Mouse (Mus musculus): ENCODE data around the gene 4930451I11Rik. TPM values are rescaled to one million over a fixed set of nuclear protein-coding genes. Genes with fewer than 3 reads are reported as not detected.

4930451I11Rik gene
- polyA plus RNA-seq, 1 experiment from 2014 or later = not detected

GRCm38 (mm10) chr7:126795387-126796317 is 35.8 kb downstream of the 4930451I11Rik start:
- 86% methylated on average over 16 of the region's 16 CpGs for WGBS
- H3K27me3 ChIP-seq (replicated peaks; ENCODE audit: low read depth, poor library complexity, severe bottlenecking) = no peaks in the 10 kb centered on the region
- H3K27ac ChIP-seq (replicated peaks) = no peak overlapping the region
- H3K4me3 ChIP-seq = peak overlapping the region; percentile 93
- H3K4me1 ChIP-seq = peaks cover 59% of the 10 kb centered on the region
- peaks cover 44% of the 10 kb centered on the region for H3K36me3 ChIP-seq (replicated peaks)
- DNase-seq (ENCODE audit: low spot score) = peak; percentile 37
- no peaks in the 10 kb centered on the region for H3K9me3 ChIP-seq

GRCm38 (mm10) chr7:126794271-126794605 is 37.2 kb downstream of the 4930451I11Rik start:
- Histone ChIP-seq H3K4me1 (peaks cover 53% of the 10 kb centered on the region), H3K9me3 (no peaks in the 10 kb centered on the region), H3K4me3 (0 out of 2 replicates have a peak overlapping the region, but pooled peaks have one; percentile 11), H3K27me3 (replicated peaks; ENCODE audit: low read depth, poor library complexity, severe bottlenecking) (no peaks in the 10 kb centered on the region), H3K27ac (replicated peaks) (no peak overlapping the region), H3K36me3 (replicated peaks) (peaks cover 55% of the 10 kb centered on the region)
- 79% methylated on average over 4 of the region's 4 CpGs for WGBS
- DNase-seq (ENCODE audit: low spot score) = no peak

- Histone ChIP-seq H3K4me3 (peak overlapping the region; percentile 96; the same call in 1 of the 2 replicates), H3K9me3 (no peaks in the 10 kb centered on the region), H3K27ac (replicated peaks) (0 out of 2 replicates have a peak overlapping the region, but pooled peaks have one; percentile 98), H3K27me3 (replicated peaks; ENCODE audit: low read depth, poor library complexity, severe bottlenecking) (no peaks in the 10 kb centered on the region), H3K36me3 (replicated peaks) (peaks cover 61% of the 10 kb centered on the region), H3K4me1 (peaks cover 53% of the 10 kb centered on the region)
- WGBS = 69% methylated on average over 4 of the region's 4 CpGs
- DNase-seq (ENCODE audit: low spot score) = no peak
Observed at GRCm38 (mm10) chr7:126793456-126794270, 37.8 kb downstream of the 4930451I11Rik start.

GRCm38 (mm10) chr7:126792721-126793443 is 38.6 kb downstream of the 4930451I11Rik start:
- no peaks in the 10 kb centered on the region for H3K9me3 ChIP-seq
- H3K36me3 ChIP-seq (replicated peaks) = peaks cover 69% of the 10 kb centered on the region
- H3K4me3 ChIP-seq = peak overlapping the region; percentile 96
- 30% methylated on average over 11 of the region's 11 CpGs for WGBS
- peaks cover 48% of the 10 kb centered on the region for H3K4me1 ChIP-seq
- no peaks in the 10 kb centered on the region for H3K27me3 ChIP-seq (replicated peaks; ENCODE audit: low read depth, poor library complexity, severe bottlenecking)
- H3K27ac ChIP-seq (replicated peaks) = peak overlapping the region; percentile 98
- no peak for DNase-seq (ENCODE audit: low spot score)

GRCm38 (mm10) chr7:126791851-126792720 is 39.4 kb downstream of the 4930451I11Rik start, which contains the start of gene Ppp4c:
TSS of gene Ppp4c (minus strand) at chr7:126792496.
- 1% methylated on average over 83 of the region's 83 CpGs for WGBS
- H3K4me1 ChIP-seq = peaks cover 40% of the 10 kb centered on the region

GRCm38 (mm10) chr7:126789141-126789540 is 42.3 kb downstream of the 4930451I11Rik start:
- no peak overlapping the region for H3K27ac ChIP-seq (replicated peaks)
- no peaks in the 10 kb centered on the region for H3K9me3 ChIP-seq
- H3K4me1 ChIP-seq = peaks cover 26% of the 10 kb centered on the region
- H3K27me3 ChIP-seq (replicated peaks; ENCODE audit: low read depth, poor library complexity, severe bottlenecking) = no peaks in the 10 kb centered on the region
- H3K4me3 ChIP-seq = no peak overlapping the region
- 89% methylated on average over 4 of the region's 4 CpGs for WGBS
- H3K36me3 ChIP-seq (replicated peaks) = peaks cover 69% of the 10 kb centered on the region
- DNase-seq (ENCODE audit: low spot score) = no peak

More at GRCm38 (mm10) chr7:126791851-126792720, 39.4 kb downstream of the 4930451I11Rik start, which contains the start of gene Ppp4c:
- no peaks in the 10 kb centered on the region for H3K27me3 ChIP-seq (replicated peaks; ENCODE audit: low read depth, poor library complexity, severe bottlenecking)
- H3K4me3 ChIP-seq = peak within 1 kb of the TSS; percentile 96
- peak; percentile 99 for DNase-seq (ENCODE audit: low spot score)
- peaks cover 69% of the 10 kb centered on the region for H3K36me3 ChIP-seq (replicated peaks)
- peak within 1 kb of the TSS; percentile 98 for H3K27ac ChIP-seq (replicated peaks)
- no peaks in the 10 kb centered on the region for H3K9me3 ChIP-seq

GRCm38 (mm10) chr7:126786142-126786541 is 45.3 kb downstream of the 4930451I11Rik start:
- no peaks in the 10 kb centered on the region for H3K9me3 ChIP-seq
- no peak for DNase-seq (ENCODE audit: low spot score)
- peaks cover 84% of the 10 kb centered on the region for H3K36me3 ChIP-seq (replicated peaks)

GRCm38 (mm10) chr7:126785056-126785455 is 46.4 kb downstream of the 4930451I11Rik start:
- H3K27ac ChIP-seq (replicated peaks) = no peak overlapping the region
- H3K4me1 ChIP-seq = peaks cover 32% of the 10 kb centered on the region
- DNase-seq (ENCODE audit: low spot score) = no peak
- H3K36me3 ChIP-seq (replicated peaks) = peaks cover 77% of the 10 kb centered on the region
- no peak overlapping the region for H3K4me3 ChIP-seq
- 85% methylated on average over 4 of the region's 4 CpGs for WGBS
- H3K9me3 ChIP-seq = no peaks in the 10 kb centered on the region
- H3K27me3 ChIP-seq (replicated peaks; ENCODE audit: low read depth, poor library complexity, severe bottlenecking) = no peaks in the 10 kb centered on the region

More at GRCm38 (mm10) chr7:126786142-126786541, 45.3 kb downstream of the 4930451I11Rik start:
- WGBS = 93% methylated on average over 14 of the region's 14 CpGs
- Histone ChIP-seq H3K27ac (replicated peaks) (no peak overlapping the region), H3K4me3 (no peak overlapping the region), H3K4me1 (peaks cover 32% of the 10 kb centered on the region), H3K27me3 (replicated peaks; ENCODE audit: low read depth, poor library complexity, severe bottlenecking) (no peaks in the 10 kb centered on the region)

GRCm38 (mm10) chr7:126784469-126784868 is 47.0 kb downstream of the 4930451I11Rik start:
- Histone ChIP-seq H3K4me1 (peaks cover 38% of the 10 kb centered on the region), H3K9me3 (no peaks in the 10 kb centered on the region), H3K36me3 (replicated peaks) (peaks cover 71% of the 10 kb centered on the region), H3K27ac (replicated peaks) (no peak overlapping the region), H3K4me3 (no peak overlapping the region; the same call in 1 of the 2 replicates), H3K27me3 (replicated peaks; ENCODE audit: low read depth, poor library complexity, severe bottlenecking) (no peaks in the 10 kb centered on the region)
- DNase-seq (ENCODE audit: low spot score) = no peak
- WGBS = 91% methylated on average over 7 of the region's 7 CpGs

GRCm38 (mm10) chr7:126782693-126783092 is 48.7 kb downstream of the 4930451I11Rik start:
- H3K4me3 ChIP-seq = no peak overlapping the region; the same call in 1 of the 2 replicates
- no peaks in the 10 kb centered on the region for H3K9me3 ChIP-seq
- 91% methylated on average over 13 of the region's 13 CpGs for WGBS
- no peak for DNase-seq (ENCODE audit: low spot score)
- no peaks in the 10 kb centered on the region for H3K27me3 ChIP-seq (replicated peaks; ENCODE audit: low read depth, poor library complexity, severe bottlenecking)
- H3K4me1 ChIP-seq = peaks cover 50% of the 10 kb centered on the region
- no peak overlapping the region; the same call in 1 of the 2 replicates for H3K27ac ChIP-seq (replicated peaks)
- H3K36me3 ChIP-seq (replicated peaks) = peaks cover 57% of the 10 kb centered on the region
